Mouse (Mus musculus) hindlimb bud, embryonic 11.5 days (tissue): ENCODE data around the gene Ranbp3.

Source experiments
- DNase-seq: peaks from one replicate; pipeline ENCODE4 v3.0.0-alpha.2; 2012; ENCODE audit warnings: low read depth, low spot score; ENCODE audit errors: extremely low spot score

Gene Ranbp3

GRCm38 (mm10) chr17:56673647-56674416 lies 738 bp downstream of the Ranbp3 start:
- DNase-seq = no peak

- DNase-seq = no peak
These were observed 8.7 kb downstream of the Ranbp3 start for GRCm38 (mm10) chr17:56681791-56682190.

- DNase-seq = no peak
These were observed 9.8 kb downstream of the Ranbp3 start for GRCm38 (mm10) chr17:56682880-56683279.

- no peak for DNase-seq
These were observed 10.5 kb downstream of the Ranbp3 start for GRCm38 (mm10) chr17:56683546-56684140.

- no peak for DNase-seq
These were observed 11.6 kb downstream of the Ranbp3 start for GRCm38 (mm10) chr17:56684649-56685048.

GRCm38 (mm10) chr17:56686801-56687200 lies 13.7 kb downstream of the Ranbp3 start:
- DNase-seq = no peak

GRCm38 (mm10) chr17:56688045-56688444 lies 15.0 kb downstream of the Ranbp3 start:
- DNase-seq = no peak

GRCm38 (mm10) chr17:56688689-56689088 lies 15.6 kb downstream of the Ranbp3 start:
- DNase-seq = no peak

- DNase-seq = no peak
These were observed 20.3 kb downstream of the Ranbp3 start for GRCm38 (mm10) chr17:56693395-56693794.

GRCm38 (mm10) chr17:56693851-56694310 lies 20.8 kb downstream of the Ranbp3 start:
- DNase-seq = no peak

- no peak for DNase-seq
These were observed 27.4 kb downstream of the Ranbp3 start for GRCm38 (mm10) chr17:56700451-56700850.

GRCm38 (mm10) chr17:56703038-56703437 lies 29.9 kb downstream of the Ranbp3 start:
- DNase-seq = no peak

GRCm38 (mm10) chr17:56706515-56706914 lies 33.4 kb downstream of the Ranbp3 start:
- DNase-seq = no peak

- no peak for DNase-seq
These were observed 35.6 kb downstream of the Ranbp3 start for GRCm38 (mm10) chr17:56708692-56709091.

- no peak for DNase-seq
These were observed 36.6 kb downstream of the Ranbp3 start for GRCm38 (mm10) chr17:56709708-56710107.

- DNase-seq = no peak
These were observed 42.3 kb downstream of the Ranbp3 start for GRCm38 (mm10) chr17:56715360-56715759.

- DNase-seq = no peak
These were observed 43.0 kb downstream of the Ranbp3 start for GRCm38 (mm10) chr17:56715914-56716654.

GRCm38 (mm10) chr17:56716655-56717362 lies 43.7 kb downstream of the Ranbp3 start:
- DNase-seq = peak; percentile 95

GRCm38 (mm10) chr17:56717363-56718058 lies 44.4 kb downstream of the Ranbp3 start, which contains the start of the genes Ndufa11 and Vmac:
Ndufa11 (plus strand) TSS chr17:56717767.
Vmac (minus strand) TSS chr17:56718022.
- peak; percentile 99 for DNase-seq

GRCm38 (mm10) chr17:56722441-56722840 lies 49.3 kb downstream of the Ranbp3 start:
- no peak for DNase-seq
